Mouse (Mus musculus) large intestine, adult 2 months (tissue): ENCODE measurements around the gene Hjurp. TPM values are rescaled to one million over a fixed set of nuclear protein-coding genes. Genes with fewer than 3 reads are reported as not detected.

Experiments used
- DNase-seq: peaks from one replicate; pipeline ENCODE4 v3.0.0-alpha.2; 2012; ENCODE audit warnings: low read depth, low spot score
- WGBS: fragments of 180-500 bp; shearing (Covaris S2); methylation state at CpG from one replicate; pipeline ENCODE4 v1.1.7; 2018; 5-methylcytosine and 5-hydroxymethylcytosine counted together
- polyA plus RNA-seq: library from polyadenylated mRNA; depleted of rRNA; stranded (reverse); fragments of >200 nt; gene quantifications from 2 replicates; pipeline ENCODE4 v1.2.3, GENCODE M21; 2012

Gene Hjurp
- polyA plus RNA-seq, 1 experiment = 36.1 TPM

DNA sequence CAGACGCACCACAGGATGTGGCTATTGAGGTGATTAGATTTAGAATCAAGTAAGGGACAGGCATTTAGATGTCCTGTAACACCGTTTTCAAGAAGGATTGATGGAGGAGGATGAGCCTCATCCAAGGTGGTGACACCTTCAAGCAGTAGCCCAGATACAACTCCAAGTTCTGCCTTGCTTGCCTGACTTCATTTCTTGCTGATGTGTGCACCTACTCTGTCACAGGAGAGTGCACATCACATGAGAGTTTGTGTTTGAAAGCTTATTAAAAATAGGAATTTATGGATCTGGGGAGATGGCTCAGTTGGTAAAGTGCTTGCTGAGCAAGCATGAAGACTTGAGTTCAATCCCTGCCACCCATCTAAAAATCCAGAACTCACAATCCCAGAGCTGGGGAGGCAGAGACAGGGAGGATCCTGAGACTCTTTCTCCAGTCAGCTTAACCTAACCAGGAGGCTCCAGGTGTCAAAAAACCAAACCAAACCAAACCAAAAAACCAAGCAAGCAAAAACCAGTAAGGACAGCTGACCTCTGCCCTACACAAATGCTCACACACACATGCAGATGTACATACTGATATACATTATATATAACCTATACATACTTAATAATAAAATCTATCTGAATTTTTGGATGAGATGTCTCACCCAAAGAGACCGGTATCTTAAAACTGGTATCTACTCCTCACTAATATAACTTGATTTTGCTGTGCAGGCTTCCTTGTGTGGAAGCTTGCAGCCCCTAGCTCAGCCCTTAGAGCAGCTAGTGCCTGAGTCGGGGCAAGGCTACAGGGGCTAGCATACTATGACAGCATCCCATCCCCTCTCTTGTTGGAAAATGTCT is 21.5 kb upstream of the Hjurp start:
- WGBS = 58% methylated on average over 4 of the region's 4 CpGs
- DNase-seq = no peak

GRCm38 (mm10) chr1:88297480-88298258 is 20.2 kb upstream of the Hjurp start:
- WGBS = 65% methylated on average over 7 of the region's 7 CpGs
- DNase-seq = no peak

GRCm38 (mm10) chr1:88296171-88296920 is 18.9 kb upstream of the Hjurp start:
- no peak for DNase-seq

DNA sequence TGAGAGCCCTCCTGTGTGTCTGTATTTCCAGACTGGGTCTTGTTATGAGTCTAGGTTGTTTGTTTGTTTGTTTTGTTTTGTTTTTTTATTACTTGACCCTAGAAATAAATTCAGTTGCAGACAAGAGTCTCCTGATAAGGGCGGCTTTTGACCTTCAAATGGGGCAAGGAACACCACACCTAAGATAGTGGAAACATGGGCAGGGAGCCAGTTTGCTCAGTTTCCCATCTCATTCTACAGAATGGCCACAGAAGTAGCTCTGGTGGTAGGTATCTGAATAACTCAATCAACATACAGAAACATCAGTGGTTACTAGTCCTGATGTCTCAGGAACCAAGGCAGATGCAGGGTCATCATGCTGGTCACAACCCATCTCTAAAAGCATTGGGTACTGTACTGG is 17.2 kb upstream of the Hjurp start:
- 18% methylated on average over 1 of the region's 1 CpGs for WGBS

More at GRCm38 (mm10) chr1:88296171-88296920, 18.9 kb upstream of the Hjurp start:
- 68% methylated on average over 4 of the region's 4 CpGs for WGBS

GRCm38 (mm10) chr1:88292057-88292456 is 14.6 kb upstream of the Hjurp start:
- no peak for DNase-seq

More for the DNA sequence above, 17.2 kb upstream of the Hjurp start:
- DNase-seq = no peak

GRCm38 (mm10) chr1:88291409-88292005 is 14.1 kb upstream of the Hjurp start:
- WGBS = 61% methylated on average over 3 of the region's 3 CpGs
- no peak for DNase-seq

More at GRCm38 (mm10) chr1:88292057-88292456, 14.6 kb upstream of the Hjurp start:
- 52% methylated on average over 2 of the region's 2 CpGs for WGBS

- no peak for DNase-seq
- 67% methylated on average over 1 of the region's 1 CpGs for WGBS
Measured at GRCm38 (mm10) chr1:88290511-88290910, 13.1 kb upstream of the Hjurp start.

GRCm38 (mm10) chr1:88289917-88290316 is 12.5 kb upstream of the Hjurp start:
- no peak for DNase-seq
- WGBS = 33% methylated on average over 4 of the region's 4 CpGs

DNA sequence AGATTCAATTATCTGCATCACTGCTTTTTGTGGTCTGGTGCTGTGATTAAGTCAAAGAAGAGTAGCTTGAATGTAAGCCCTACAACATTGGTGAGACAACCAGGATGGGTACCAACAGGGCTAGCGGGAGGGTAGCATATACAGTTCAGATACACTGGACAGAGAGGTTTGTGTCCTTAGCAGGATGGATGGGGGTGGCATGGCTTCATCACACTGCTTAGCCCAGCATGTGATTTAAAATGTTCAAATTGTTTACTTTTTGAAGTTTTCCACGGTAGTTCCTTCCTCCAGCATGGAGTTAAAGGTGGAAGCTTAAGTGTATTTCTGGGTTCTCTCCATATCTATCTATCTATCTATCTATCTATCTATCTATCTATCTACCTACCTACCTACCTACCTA is 11.7 kb upstream of the Hjurp start:
- WGBS = 44% methylated on average over 2 of the region's 2 CpGs
- DNase-seq = no peak

DNA sequence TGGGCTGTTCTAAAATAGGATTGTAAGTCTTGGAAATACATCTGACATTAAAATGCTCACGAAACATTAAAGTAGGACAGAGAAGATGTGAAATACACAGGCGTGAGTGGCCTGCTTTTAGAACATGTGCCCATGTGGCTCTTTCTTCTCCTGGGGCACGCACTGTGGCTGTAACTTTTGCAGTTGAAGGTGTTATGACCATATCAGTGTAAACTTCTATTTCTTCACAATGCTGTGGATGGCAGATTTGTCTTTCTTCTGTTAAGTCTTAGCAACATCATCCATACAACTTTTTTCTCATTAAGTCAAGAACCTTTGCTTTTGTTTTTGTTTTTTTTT is 11.3 kb upstream of the Hjurp start:
- WGBS = 72% methylated on average over 3 of the region's 3 CpGs

GRCm38 (mm10) chr1:88288056-88288788 is 10.8 kb upstream of the Hjurp start:
- WGBS = 29% methylated on average over 3 of the region's 3 CpGs

More for the DNA sequence above, 11.3 kb upstream of the Hjurp start:
- DNase-seq = no peak

GRCm38 (mm10) chr1:88287697-88287980 is 10.2 kb upstream of the Hjurp start:
- DNase-seq = peak; percentile 87
- 30% methylated on average over 5 of the region's 5 CpGs for WGBS

More at GRCm38 (mm10) chr1:88288056-88288788, 10.8 kb upstream of the Hjurp start:
- no peak for DNase-seq

DNA sequence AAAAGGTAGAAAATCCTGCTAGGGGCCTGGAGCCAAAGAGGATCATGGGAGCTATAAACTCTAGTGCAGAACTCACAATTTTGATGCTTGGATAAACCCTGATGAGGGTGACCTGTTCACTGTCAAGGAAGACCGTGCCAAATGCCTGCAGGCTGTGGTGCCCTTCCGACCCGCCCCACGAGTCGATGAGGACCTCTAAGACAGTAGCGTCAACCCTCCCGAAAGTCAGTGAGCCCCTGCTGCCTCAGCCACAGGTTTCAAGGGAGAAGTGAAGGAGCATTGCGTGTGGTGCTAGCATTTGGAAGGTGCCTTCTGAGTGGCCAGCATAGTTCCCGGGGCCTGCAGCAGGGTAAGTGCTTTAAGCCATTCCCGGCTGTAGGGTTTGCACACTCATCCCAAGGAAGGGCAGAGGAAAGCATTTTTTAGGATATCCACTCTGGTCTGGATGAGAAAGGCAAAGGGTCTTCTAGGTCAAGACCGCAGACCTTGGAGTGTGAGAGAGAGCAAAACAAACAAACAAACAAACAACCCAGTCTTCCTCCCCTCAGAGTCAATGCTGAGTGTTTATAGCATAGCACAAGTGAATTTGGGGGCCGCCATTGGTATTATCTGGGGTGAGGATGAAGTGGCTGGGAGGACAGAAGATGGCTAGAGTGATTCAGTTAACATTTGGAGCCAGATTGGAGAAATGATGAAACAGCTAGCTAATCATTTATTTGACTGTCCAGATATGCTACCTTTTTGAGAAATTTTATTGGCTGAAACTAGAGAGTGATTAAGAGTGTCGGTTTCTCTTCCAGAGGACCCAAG is 9.7 kb upstream of the Hjurp start:
- 72% methylated on average over 13 of the region's 13 CpGs for WGBS

DNA sequence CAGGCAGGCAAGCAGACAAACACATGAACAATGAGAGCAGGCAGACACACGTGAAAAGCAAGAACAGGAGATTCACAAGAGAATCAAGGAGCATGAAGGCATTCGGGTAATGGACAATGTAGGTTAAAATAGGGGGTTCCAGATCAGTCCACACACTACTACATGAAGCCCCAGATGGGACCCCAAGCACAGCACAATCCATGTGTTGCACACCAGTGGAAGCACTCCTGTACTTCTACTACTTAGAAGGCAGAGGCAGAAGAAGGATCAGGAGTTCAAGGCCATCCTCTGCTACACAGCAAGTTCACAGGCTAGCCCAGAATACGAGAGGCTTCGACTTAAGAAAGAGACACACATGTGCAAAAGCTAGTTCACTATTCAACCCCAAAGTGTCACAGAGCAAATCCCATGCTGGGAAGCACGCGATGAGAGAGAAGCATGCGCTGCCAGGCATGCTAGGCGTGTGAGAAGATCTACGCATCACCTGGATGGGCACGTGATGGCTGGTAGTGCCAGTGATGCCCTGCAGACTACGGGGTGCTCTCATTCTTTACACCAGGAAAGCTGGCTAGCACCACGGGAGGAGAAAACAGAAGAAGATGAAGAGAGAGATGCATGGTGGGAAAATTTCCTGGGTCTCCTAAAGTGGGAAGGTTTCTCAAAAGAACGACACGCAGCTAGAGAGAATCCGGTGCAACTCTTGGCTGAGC is 8.9 kb upstream of the Hjurp start:
- WGBS = 81% methylated on average over 15 of the region's 15 CpGs
- no peak for DNase-seq

More for the DNA sequence above, 9.7 kb upstream of the Hjurp start:
- no peak for DNase-seq

DNA sequence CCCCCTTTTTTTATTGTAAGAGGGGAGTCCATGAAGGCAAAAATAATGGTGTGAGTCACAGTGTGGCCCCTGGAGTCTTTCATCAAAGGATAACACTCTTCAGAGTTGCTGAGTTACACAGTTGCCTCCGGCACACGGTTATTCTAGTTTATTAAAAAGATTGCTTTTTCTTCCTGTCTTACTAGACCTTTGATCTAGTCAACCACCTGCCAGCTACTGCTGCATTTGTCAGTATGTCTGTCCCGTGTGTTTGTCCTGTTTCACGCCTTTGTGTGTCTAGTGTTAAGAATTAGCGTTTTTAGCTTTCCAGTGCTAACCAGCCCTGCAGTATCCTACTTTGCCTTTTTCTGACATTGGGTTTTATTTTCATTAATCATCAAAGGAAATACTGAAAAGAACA is 8.2 kb upstream of the Hjurp start:
- 39% methylated on average over 5 of the region's 5 CpGs for WGBS
- no peak for DNase-seq

DNA sequence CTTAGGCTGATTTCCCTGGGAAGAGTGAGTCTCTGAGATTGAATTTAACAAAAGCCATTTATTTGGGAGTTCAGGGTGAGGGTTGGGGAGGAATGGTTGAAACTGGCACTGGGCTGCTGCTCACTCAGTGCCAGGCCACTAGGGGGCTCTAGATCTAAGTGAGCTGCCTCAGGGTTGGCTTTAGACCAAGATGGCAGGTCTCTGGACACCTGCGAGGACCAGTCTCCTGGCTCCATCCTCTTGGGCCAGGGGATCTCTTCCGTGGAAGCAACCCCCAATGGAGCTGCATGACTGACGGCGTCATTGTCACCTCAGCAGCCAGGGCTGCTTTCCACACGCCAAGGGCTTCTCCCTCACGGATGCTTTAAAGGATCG is 7.5 kb upstream of the Hjurp start:
- no peak for DNase-seq
- WGBS = 61% methylated on average over 7 of the region's 7 CpGs

- DNase-seq = no peak
Measured at GRCm38 (mm10) chr1:88284228-88284945, 7.0 kb upstream of the Hjurp start.

More at GRCm38 (mm10) chr1:88284228-88284945, 7.0 kb upstream of the Hjurp start:
- 59% methylated on average over 10 of the region's 10 CpGs for WGBS
